Mouse (Mus musculus) inflammation-experienced regulatory T-cells, adult 6 months (primary cell): ENCODE data around the gene Spic. TPM values are rescaled to one million over a fixed set of nuclear protein-coding genes. Genes with fewer than 3 reads are reported as not detected.

Experiments used
- ATAC-seq: one replicate; pipeline ENCODE4 v1.8.0; 2017
- polyA plus RNA-seq, 3 experiments: library from polyadenylated mRNA; unstranded; fragments of 100-300 nt; shearing (Covaris generic); gene quantifications; one replicate each; pipeline ENCODE4 v1.2.1; 2017

Spic gene
- polyA plus RNA-seq, 3 experiments from 2014 or later, result 0.59 to 2.7 TPM; not detected in 1

DNA sequence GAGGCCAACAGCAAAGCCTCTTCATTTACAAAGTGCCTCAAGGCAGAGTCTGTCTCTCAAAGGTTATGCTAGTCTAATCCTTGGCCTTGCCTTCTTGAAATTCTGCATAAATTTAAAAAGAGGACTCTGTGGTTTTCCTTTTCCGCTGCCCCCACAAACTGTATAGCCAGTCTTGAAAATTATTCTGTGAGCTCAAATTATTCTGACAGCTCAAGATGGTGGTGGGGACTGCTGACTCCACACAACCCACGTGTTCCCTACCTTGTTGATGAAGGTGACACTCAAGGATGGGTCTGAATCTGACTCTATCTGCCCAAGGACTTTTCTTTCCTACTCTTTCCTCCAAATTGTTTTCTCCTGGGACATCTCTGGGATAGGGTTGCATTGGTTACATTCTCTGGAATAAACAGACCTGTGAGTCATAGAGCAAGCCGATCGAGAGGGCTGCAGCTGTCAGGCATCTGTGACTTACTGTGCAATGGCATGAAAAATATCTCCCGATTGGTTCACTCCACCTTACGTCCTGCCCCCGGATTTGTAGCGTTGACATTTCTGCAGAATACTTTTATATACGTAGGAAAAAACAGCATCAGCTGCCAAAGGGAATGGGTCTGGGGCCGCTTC, 53.4 kb downstream of the Spic start:
- no peak for ATAC-seq

DNA sequence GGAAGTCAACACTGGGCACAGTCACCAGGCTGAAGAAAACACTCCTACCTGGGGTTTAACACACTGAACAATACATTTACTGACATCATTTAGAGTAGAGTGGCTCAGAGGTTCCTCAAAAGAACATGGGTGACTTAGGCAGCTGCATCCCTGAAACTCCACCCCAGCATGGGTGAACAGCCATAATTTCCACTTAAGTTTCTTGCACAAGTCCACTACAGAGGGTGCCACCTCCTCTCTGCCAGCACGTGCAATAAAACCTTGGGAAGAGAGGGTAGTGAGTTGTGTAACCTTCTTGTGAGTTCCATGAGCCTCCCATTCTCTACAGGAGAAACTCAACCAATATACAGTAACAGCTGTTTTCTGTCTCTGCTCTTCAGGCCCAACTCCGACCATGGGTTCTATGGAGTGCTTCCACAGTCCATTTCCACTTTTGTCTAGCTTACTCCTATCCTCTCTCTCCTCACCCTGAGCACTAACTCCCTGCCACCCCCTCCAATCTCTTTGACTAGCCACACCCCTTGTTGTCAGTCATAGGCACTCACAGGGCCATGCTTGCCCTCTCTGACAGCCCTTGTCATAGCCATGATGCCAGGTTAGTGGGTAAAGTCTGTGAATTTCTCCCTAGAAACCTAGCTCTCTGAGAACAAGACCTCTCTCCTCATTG, 54.0 kb downstream of the Spic start:
- no peak for ATAC-seq

DNA sequence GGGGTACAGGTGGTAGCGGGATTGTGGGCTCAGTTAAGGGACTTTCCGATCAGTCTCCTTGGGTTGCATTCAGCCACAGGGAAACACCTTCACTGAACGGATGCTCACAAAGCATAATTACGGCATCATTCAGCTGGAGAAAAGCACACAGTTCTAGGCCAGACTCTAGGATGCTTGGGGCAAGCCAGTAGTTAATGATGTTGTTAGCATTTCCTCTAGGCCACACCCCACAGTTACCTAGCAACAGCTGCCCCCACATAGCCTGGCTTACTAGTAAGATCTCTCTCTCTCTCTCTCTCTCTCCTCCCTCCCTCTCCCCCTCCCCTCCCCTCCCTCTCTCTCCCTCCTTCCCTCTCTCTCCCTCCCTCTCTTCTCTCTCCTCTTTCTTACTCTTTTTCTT, 57.8 kb downstream of the Spic start:
- no peak for ATAC-seq

DNA sequence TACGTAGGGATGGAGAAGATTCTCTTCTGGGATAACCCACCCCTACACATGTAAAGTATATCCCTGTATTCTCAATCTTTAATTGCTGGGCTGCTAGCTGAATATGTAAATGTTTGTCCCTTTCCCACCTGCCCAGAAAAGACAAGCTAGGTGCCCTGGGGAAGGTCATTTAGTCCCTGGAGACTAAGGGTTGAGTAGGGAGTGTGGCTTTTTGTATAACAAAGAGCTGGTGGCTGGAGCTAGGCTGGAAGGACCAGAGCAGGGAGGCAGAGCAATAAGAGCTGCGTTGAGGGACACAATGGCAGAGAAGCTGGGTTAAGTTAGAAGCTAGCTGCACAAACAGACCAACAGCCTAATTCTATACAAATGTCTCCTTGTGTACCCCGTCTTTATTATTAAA, 58.6 kb downstream of the Spic start:
- no peak for ATAC-seq

Other genes starting within 250 kb of the Spic start
- not detected for gene Sycp3, start 225.4 kb downstream of the Spic start, polyA plus RNA-seq
- 1 to 10 TPM; 2.6 to 5.2 (median 3.5) TPM for gene Chpt1, start 180.9 kb downstream of the Spic start, polyA plus RNA-seq
- gene Mybpc1, start 79.9 kb downstream of the Spic start, polyA plus RNA-seq, result not detected
- 10 to 100 TPM; 51.6 to 80.7 (median 51.8) TPM for gene Arl1, start 45.8 kb upstream of the Spic start, polyA plus RNA-seq
- gene Utp20, start 141.8 kb upstream of the Spic start, polyA plus RNA-seq, result 10 to 100 TPM in 2 of 3 experiments, 1 to 10 TPM in 1; 9.5 to 22.8 (median 19.2) TPM
- not detected for gene Slc5a8, start 201.0 kb upstream of the Spic start, polyA plus RNA-seq